Mouse (Mus musculus) neural tube, postnatal 0 days (tissue): Measurements from ENCODE around the gene Pigh. TPM values are rescaled to one million over a fixed set of nuclear protein-coding genes. Genes with fewer than 3 reads are reported as not detected.

Experiments used
- polyA plus RNA-seq: library from polyadenylated mRNA; unstranded; fragments of >200 nt; fragmentation: Nextera tagmentation; extraction: Ambion mirVana; gene quantifications from 2 replicates; pipeline ENCODE4 v1.2.1, GENCODE M21; 2015

The Pigh gene
- 17.6 and 19.1 TPM in 2 replicates for polyA plus RNA-seq

DNA sequence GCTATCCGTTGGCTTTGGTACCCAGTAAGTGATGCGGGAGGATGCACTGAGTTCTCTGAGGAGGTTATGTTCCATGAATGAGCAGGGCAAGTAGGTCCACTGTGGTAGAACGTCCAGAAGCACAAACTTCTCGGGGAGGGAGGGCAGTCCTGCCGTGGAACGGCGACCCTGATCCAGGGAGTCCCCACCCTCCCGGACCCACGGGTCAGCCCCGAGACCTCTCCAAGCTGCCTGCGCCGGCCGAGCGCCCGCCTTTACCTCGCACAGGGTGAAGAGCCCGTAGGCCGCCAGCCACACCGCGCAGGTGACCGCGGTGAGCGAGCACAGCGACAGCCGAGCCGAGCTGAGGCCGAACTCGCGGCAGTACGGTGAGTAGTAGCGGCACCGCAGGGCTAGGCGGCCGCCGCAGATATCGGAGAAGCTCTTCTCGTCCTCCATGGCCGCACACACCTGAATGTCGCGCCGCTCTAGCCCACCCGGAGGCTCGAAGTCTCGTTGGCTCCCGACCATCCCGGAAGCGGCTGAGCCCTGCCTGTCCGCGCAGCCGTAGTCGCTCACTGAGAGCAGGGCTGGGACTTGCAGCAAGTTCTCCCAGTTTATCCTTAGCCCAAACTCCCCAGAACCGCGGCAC, at the start of gene Pigh:
Gene Pigh, minus strand, starts transcription at position 470 of the 631 bp plus-strand sequence.

GRCm38 (mm10) chr12:79130299-79131177, 41.1 kb upstream of the Pigh start, which contains the start of gene Arg2:
TSS of gene Arg2 (plus strand) at chr12:79130777.

Other genes starting within 250 kb of the Pigh start
- gene Atp6v1d, start 228.0 kb downstream of the Pigh start, polyA plus RNA-seq, result 143 and 147 TPM in 2 replicates
- 101 and 102 TPM in 2 replicates for gene Eif2s1, start 227.8 kb downstream of the Pigh start, polyA plus RNA-seq
- gene Plek2, start 182.7 kb downstream of the Pigh start, polyA plus RNA-seq, result 2.5 and 2.8 TPM in 2 replicates
- 57.4 and 66.5 TPM in 2 replicates for gene Tmem229b, start 82.0 kb downstream of the Pigh start, polyA plus RNA-seq
- 1.2 and 1.7 TPM in 2 replicates for gene Plekhh1, start 60.5 kb downstream of the Pigh start, polyA plus RNA-seq
- 17.0 and 17.7 TPM in 2 replicates for gene Arg2, start 41.1 kb upstream of the Pigh start, polyA plus RNA-seq
- 221 and 227 TPM in 2 replicates for gene Vti1b, start 83.0 kb upstream of the Pigh start, polyA plus RNA-seq
- gene Rdh11, start 102.6 kb upstream of the Pigh start, polyA plus RNA-seq, result 31.0 and 35.7 TPM in 2 replicates
- 0.58 and 0.75 TPM in 2 replicates for gene Rdh12, start 119.3 kb upstream of the Pigh start, polyA plus RNA-seq
- 7.6 and 9.1 TPM in 2 replicates for gene Zfyve26, start 206.7 kb upstream of the Pigh start, polyA plus RNA-seq
- gene Rad51b, start 207.6 kb upstream of the Pigh start, polyA plus RNA-seq, result 0.83 and 1.2 TPM in 2 replicates